Mouse (Mus musculus): ENCODE measurements around the gene Atf7.

Gene Atf7

GRCm38 (mm10) chr15:102516728-102517404, 108.4 kb downstream of the Atf7 start, which contains the start of gene Map3k12:
TSS of gene Map3k12 (minus strand) at chr15:102517064.
- in situ Hi-C loops (cut with MboI, MseI) = loop anchor here (10.0 kb wide), 1 partner anchor 1252 kb away; no protein-coding TSS in a partner anchor

- in situ Hi-C loops (cut with MboI, MseI) = loop anchor here (10.0 kb wide), 1 partner anchor 1251 kb away; no protein-coding TSS in a partner anchor
These were observed 109.0 kb downstream of the Atf7 start for GRCm38 (mm10) chr15:102516293-102516692.

GRCm38 (mm10) chr15:102515791-102516190, 109.5 kb downstream of the Atf7 start:
- in situ Hi-C loops (cut with MboI, MseI) = loop anchor here (10.0 kb wide), 1 partner anchor 1251 kb away; no protein-coding TSS in a partner anchor

DNA sequence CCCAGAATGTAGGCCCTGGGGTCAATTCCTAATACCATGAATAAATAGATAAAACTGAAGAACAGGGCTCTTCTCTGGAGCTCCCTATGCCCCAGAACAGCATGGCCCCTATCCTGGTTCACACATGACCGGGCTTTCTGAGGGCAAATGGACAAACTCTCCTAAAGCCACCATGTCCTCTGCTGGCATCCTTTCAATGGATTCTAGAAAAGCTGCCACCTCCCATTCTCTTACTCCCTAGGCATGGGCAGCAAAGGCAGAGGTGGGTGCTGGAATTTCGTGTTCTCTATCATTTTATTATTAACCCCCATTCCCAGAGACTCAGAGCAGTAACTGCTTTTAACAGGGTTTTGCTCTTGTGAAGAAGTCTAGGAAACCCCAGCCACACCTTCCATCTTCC, 110.0 kb downstream of the Atf7 start:
- in situ Hi-C loops (cut with MboI, MseI) = loop anchor here (10.0 kb wide), 1 partner anchor 1250 kb away; no protein-coding TSS in a partner anchor

- in situ Hi-C loops (cut with MboI, MseI) = loop anchor here (10.0 kb wide), 1 partner anchor 1248 kb away; no protein-coding TSS in a partner anchor
These were observed 112.3 kb downstream of the Atf7 start for GRCm38 (mm10) chr15:102513004-102513403.

DNA sequence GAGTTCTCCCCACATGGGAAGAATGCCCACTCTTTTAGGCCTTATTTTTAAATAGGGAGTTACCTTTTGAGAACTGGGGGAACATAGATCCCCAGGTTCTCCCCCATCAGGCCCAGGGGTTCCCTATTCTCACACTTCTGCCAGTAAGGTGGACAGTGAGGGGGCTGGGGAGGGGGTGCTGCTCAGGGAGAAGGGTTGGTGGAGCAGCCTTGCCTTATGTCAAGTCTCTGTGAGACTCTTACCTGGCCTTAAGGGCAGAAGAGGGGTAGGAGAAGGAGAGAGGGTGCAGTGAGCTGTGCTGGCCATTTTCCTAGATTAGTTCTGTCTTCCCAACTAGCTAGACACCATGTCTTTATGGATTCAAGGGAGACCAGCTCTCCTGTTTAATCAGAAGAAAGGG, 112.8 kb downstream of the Atf7 start:
- in situ Hi-C loops (cut with MboI, MseI) = loop anchor here (10.0 kb wide), 1 partner anchor 1248 kb away; no protein-coding TSS in a partner anchor

DNA sequence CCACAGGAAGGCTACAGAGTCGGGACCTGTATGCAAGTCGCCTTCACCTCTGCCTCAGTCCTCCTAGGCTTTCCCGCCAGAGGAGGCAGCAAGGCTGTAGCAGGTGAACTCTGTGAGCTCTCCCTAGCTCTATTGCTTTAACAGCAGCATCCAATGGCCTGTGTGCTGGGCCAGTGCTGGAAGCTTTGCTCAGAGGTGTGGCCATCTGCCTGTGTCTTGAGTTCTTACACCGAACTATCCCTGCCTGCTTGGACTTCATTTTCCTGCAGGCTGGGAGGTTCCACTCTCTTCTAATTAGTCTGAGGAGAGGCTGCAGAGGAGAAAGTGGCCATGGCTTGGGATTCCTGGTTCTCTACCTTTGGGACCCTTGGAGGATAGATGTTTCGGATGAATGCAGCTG, 113.3 kb downstream of the Atf7 start:
- in situ Hi-C loops (cut with MboI, MseI) = loop anchor here (10.0 kb wide), 1 partner anchor 1247 kb away; no protein-coding TSS in a partner anchor

DNA sequence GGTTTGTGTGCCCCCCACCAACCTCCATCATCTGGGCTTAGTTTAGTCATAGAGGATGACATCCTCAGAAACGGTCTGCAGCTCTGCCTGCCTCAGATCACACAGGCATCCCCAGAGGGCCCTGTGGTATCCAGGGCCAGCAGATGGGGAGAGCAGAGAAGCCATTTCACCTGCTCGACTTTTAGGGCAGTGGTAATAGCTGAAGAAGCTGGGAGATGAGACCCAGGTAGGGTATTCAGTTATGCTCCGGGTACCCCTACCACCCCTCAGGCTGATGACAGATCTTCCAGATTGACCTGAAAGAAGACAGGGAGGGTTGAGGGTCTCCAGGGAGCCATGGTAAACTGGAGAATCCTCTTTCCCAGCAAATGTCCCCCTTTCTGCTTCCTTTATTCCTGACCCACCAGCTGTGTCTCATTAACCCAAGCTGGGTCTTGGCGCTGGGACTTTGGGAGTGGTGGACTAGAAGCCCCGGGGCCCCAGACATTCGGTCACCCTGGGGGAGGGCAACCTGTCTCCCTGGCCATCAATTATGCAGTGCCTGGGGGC, 113.9 kb downstream of the Atf7 start:
- in situ Hi-C loops (cut with MboI, MseI) = loop anchor here (10.0 kb wide), 1 partner anchor 1247 kb away; no protein-coding TSS in a partner anchor

- in situ Hi-C loops (cut with MboI, MseI) = loop anchor here (10.0 kb wide), 1 partner anchor 1246 kb away; no protein-coding TSS in a partner anchor
These were observed 114.5 kb downstream of the Atf7 start for GRCm38 (mm10) chr15:102510590-102511284.

DNA sequence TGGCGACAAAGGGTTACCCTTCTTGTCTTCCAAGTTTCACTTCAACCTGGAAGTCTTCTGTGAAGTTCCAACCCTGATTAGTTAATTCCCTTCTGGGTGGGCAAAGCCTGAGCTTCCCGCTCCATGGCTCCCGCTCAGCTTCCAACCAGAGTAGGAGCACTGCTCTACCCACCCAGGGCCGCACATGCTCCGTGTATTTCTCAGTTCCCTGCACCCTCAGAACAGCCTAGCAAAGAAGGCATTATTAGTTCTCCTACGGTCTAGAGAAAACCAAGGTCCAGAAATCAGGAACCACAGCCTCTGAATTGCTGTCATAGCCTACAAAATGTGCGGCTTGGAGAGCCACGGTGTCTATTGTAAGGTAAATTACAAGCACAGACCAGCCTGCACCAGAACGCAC, 115.2 kb downstream of the Atf7 start:
- in situ Hi-C loops (cut with MboI, MseI) = loop anchor here (10.0 kb wide), 1 partner anchor 1245 kb away; no protein-coding TSS in a partner anchor

DNA sequence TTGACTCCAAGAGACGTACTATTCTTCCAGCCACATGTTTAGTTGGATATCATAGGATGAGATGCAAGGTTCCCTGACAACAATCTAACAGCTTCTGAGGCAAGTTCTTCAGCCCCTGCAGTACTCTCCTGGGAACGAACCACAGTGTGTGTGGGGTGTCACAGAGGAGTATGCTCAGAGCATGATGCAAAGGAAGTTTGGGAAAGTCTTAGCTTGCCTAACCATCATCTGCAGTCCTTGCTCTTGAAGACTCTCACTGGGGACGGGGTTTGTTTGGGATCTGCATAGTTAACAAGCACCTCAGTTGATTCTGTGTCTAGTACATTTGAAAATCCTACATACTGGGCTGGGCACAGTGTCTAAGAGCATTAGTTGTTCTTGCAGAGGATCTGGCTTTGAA, 116.9 kb downstream of the Atf7 start:
- in situ Hi-C loops (cut with MboI, MseI) = loop anchor here (10.0 kb wide), 1 partner anchor 424 kb away; no protein-coding TSS in a partner anchor

DNA sequence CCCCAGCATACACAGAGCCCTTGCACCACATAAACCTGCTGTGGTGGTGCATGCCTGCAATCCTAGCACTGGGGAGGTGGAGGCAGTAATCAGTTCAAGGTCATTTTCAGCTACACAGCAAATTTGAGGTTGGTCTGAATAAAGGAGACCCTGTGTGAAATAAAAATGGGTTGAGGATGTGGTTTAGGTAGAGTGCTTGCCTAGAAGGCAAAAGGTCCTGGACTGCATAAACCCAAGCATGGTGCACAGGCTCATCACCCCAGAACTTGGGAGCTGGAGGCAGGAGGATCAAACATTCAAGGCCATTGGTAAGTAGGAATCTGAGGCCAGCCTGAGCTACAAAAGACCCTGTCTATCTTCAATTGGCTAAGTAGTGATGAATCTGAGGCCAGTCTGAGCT, 117.7 kb downstream of the Atf7 start:
- in situ Hi-C loops (cut with MboI, MseI) = loop anchor here (10.0 kb wide), 1 partner anchor 423 kb away; no protein-coding TSS in a partner anchor

DNA sequence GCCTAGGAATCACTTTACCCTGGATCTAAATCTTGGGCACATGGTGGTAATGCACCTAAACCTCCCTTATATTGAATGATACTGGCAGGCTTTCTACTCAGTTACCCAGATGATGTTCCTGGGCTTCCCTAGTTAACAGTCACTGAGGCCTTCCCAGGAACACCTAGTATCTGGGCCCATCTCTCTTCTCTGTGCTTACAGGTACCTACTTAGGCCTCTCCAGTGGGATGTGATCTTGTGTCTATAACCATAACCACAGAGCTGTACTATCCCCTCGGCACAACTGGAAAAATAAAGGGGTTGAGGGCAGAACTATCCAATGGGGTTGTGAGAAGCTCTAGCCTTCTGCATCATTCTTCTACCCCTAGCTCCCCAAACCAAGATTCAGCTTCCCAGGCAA, 118.4 kb downstream of the Atf7 start:
- in situ Hi-C loops (cut with MboI, MseI) = loop anchor here (10.0 kb wide), 1 partner anchor 422 kb away; no protein-coding TSS in a partner anchor

DNA sequence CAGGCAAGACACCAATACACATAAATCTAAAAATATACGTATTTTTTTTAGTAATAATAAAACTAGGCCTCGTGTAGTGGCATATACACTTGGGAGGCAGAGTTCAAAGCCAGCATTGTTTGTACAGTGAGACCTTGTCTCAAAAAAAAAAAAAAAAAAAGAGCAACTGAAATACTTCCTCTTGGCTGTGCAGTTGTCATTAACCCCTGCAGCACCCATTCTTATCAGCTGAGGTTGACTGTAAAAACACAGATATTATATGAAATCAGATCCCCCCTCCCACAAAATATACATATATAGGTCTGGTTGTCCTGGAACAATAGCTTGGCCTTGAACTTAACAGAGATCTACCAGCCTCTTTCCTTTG, 118.8 kb downstream of the Atf7 start:
- in situ Hi-C loops (cut with MboI, MseI) = loop anchor here (10.0 kb wide), 1 partner anchor 422 kb away; no protein-coding TSS in a partner anchor

DNA sequence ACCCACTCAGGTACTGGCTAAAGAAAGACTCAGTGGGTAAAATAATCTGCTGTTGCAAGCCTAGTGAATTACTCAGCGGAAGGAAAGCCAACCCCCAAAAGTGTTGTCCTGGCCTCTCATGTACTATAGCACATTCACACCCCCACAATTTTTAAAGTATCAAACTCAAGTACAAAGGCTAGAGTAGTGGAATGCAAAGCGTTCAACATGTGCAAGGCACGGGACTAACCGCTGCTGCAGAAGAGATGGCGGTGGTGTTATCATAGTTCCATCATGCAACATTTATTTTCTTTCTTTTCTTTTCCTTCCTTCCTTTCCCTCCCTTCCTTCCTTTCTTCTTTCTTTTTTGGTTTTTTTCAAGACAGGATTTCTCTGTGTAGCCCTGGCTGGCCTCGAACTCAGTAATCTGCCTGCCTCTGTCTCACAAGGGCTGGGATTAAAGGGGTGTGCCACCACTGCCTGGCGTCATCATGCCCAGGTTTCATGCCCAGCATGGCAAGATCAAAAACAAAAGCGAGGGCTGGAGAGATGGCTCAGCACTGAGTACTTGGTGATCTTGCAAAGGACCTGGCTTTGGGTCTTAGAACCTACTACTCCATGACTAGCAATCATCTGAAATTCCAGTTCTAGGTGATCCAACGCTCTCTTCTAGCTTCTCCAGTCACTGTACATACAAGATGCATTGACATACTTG, 119.3 kb downstream of the Atf7 start:
- in situ Hi-C loops (cut with MboI, MseI) = loop anchor here (10.0 kb wide), 1 partner anchor 421 kb away; no protein-coding TSS in a partner anchor

- in situ Hi-C loops (cut with MboI, MseI) = loop anchor here (10.0 kb wide), 1 partner anchor 420 kb away; no protein-coding TSS in a partner anchor
These were observed 120.0 kb downstream of the Atf7 start for GRCm38 (mm10) chr15:102505073-102505769.

- in situ Hi-C loops (cut with MboI, MseI) = loop anchor here (10.0 kb wide), 1 partner anchor 419 kb away; no protein-coding TSS in a partner anchor
These were observed 121.1 kb downstream of the Atf7 start for GRCm38 (mm10) chr15:102503924-102504782.

- in situ Hi-C loops (cut with MboI, MseI) = loop anchor here (10.0 kb wide), 1 partner anchor 419 kb away; no protein-coding TSS in a partner anchor
These were observed 121.8 kb downstream of the Atf7 start, which contains the start of gene Gm10337 for GRCm38 (mm10) chr15:102503447-102503846. TSS of gene Gm10337 (plus strand) at chr15:102503722.

DNA sequence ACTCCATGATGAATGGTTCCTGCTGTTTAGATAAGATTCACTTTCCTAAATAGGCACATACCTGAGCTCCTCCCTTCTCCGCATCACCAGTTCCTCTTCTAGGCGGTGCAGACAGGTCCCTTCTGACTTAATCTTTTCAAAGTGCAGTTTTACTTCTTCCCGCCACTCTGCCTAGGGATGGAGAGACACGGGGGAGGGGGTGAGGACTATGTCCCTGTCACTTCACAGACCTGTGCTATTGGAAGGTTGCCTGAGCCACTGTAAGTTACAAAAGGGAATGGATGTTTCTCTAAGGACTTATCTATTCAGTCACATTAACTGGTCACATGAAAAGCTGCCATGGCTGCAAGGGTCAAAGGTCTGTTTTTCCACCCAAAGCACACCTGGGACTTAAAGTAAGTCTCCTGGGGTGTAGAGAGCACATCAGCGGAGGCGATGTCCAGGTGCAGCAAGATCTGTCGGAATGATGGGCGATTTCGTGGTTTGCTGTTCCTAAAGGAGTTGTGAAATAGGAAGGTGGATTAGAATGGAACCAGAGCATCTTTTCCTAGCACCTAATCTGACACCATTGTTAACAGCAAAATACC, 122.9 kb downstream of the Atf7 start:
- in situ Hi-C loops (cut with MboI, MseI) = loop anchor here (10.0 kb wide), 1 partner anchor 418 kb away; no protein-coding TSS in a partner anchor
